Mouse (Mus musculus) embryonic fibroblast, embryonic 13.5 days (primary cell): Measurements from ENCODE around the gene D630003M21Rik.

Source experiments
- CTCF ChIP-seq: IDR thresholded peaks from 2 replicates; pipeline ENCODE4 v1.5.1; 2011; ENCODE audit warnings: mild to moderate bottlenecking, control low read depth, low read length, moderate library complexity, borderline replicate concordance; ENCODE audit not compliant: insufficient read depth
- POLR2A ChIP-seq: IDR thresholded peaks from 2 replicates; pipeline ENCODE4 v1.6.1; 2011; ENCODE audit warnings: low read depth, mild to moderate bottlenecking, control low read depth, low read length, moderate library complexity

DNA sequence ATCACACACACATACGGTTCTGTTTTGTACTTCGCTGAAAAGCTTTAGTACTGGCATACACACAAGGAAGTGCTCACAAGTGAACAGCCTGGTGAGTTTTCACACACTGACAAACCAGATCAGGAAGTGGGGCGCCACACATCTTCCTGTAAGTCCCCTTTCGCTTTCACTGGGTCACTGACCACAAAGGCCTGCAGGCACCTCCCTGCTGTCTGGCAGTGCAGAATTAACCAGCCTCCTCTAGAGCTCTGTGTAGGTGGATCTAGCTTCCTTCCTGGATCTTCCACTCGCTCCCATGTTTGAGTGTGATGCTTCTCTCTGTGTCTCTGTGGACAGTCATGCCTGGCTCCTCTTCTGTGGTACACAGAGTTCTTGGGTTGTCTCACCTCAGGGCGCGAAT, 62.4 kb downstream of the D630003M21Rik start:
- TF ChIP-seq CTCF: no peak
- no peak for TF ChIP-seq POLR2A
